Mouse (Mus musculus): Measurements from ENCODE around the gene Psmd13.

DNA sequence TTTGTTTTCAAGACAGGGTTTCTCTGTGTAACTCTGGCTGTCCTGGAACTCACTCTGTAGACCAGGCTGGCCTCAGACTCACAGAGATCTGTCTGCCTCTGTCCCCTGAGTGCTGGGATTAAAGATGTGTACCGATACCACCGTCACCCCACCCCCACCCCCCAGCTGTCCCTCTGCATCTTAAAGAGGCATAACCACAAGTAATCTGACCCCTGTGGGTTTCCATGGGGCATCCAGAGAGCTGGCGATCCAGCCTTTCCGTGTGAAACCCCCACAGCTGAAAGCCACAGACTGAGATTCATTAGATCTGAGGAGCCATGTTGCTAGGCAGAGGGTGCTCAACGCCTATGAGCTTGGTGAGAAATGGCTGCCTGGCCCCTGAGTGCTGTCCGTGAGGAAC, 21.8 kb upstream of the Psmd13 start:
- TF ChIP-seq ZNF384 (IDR thresholded peaks at IDR 0.05; ENCODE audit: low read depth, low read length) (no peak), NELFE (IDR thresholded peaks at IDR 0.05; ENCODE audit: low read depth, low read length) (no peak), SIN3A (IDR thresholded peaks at IDR 0.05; ENCODE audit: low read length) (no peak), ZMIZ1 (IDR thresholded peaks at IDR 0.05; ENCODE audit: low read depth, low read length) (no peak), EP300 (IDR thresholded peaks at IDR 0.05; ENCODE audit: low read depth in 1 of 2, low read length in 2 of 2) (no peak), CTCF (IDR thresholded peaks at IDR 0.05 in 2 of 3, conservative IDR thresholded peaks at IDR 0.05 in 1 of 3; ENCODE audit: control insufficient read depth in 1 of 3, insufficient read depth in 1 of 3, low read depth in 2 of 3, low read length in 3 of 3, poor library complexity in 1 of 3, severe bottlenecking in 1 of 3) (no peak), ZKSCAN1 (IDR thresholded peaks at IDR 0.05; ENCODE audit: low read depth, low read length) (no peak), POLR2A (IDR thresholded peaks at IDR 0.05; ENCODE audit: control insufficient read depth in 1 of 2, insufficient read depth in 1 of 2, low read depth in 1 of 2, low read length in 2 of 2, poor library complexity in 1 of 2) (no peak), MYB (IDR thresholded peaks at IDR 0.05; ENCODE audit: low read depth, low read length) (no peak), MAZ (IDR thresholded peaks at IDR 0.05; ENCODE audit: low read depth, low read length) (no peak), MAFK (IDR thresholded peaks at IDR 0.05; ENCODE audit: borderline replicate concordance, low read depth, low read length) (no peak)
